Mouse (Mus musculus): ENCODE results near the gene Ccdc148. TPM values are rescaled to one million over a fixed set of nuclear protein-coding genes. Genes with fewer than 3 reads are reported as not detected.
A peak's percentile ranks its signal among the peaks of the same experiment; 100 is the strongest.

Ccdc148 gene
- polyA plus RNA-seq (2016; fragmentation: Nextera tagmentation; extraction: Ambion mirVana), result 0.89 and 1.4 TPM in 2 replicates

DNA sequence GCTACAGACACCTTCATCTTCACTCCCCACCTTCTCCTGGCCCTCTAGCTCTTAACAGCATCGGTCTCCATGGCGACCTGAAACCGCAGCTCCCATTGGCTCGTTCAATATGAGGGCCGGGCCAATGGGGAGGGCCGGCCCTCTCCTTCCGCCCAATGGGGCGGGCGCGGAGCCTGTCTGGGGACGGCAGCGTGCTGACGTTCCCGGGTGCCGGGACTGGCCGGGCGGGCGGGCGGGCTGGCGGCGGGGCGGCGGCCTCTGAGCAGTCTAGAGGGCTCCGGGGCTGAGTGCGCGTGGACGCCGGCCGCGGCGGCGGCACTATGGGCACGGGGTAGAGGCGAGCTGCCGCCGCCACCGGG lies at the start of gene Ccdc148, which contains the start of gene Pkp4:
Gene Ccdc148 (minus strand): TSS at position 79 of the 359 bp plus-strand sequence.
Gene Pkp4 (plus strand): TSS at position 246 of the 359 bp plus-strand sequence.
- peaks cover 28% of the 10 kb centered on the region for H3K4me1 ChIP-seq
- peak; percentile 95 for DNase-seq (ENCODE audit: low spot score)
- 0 out of 2 replicates have a peak, but pooled peaks cover under 1% of the 10 kb centered on the region for H3K36me3 ChIP-seq
- H3K4me3 ChIP-seq, result peak within 1 kb of the TSS; percentile 94
- WGBS, result 0% methylated on average over 24 of the region's 37 CpGs
- H3K9me3 ChIP-seq (replicated peaks), result no peaks in the 10 kb centered on the region
- H3K27me3 ChIP-seq (ENCODE audit: low read depth, poor library complexity, severe bottlenecking), result no peaks in the 10 kb centered on the region
- peak within 1 kb of the TSS; percentile 96 for H3K27ac ChIP-seq (replicated peaks)

DNA sequence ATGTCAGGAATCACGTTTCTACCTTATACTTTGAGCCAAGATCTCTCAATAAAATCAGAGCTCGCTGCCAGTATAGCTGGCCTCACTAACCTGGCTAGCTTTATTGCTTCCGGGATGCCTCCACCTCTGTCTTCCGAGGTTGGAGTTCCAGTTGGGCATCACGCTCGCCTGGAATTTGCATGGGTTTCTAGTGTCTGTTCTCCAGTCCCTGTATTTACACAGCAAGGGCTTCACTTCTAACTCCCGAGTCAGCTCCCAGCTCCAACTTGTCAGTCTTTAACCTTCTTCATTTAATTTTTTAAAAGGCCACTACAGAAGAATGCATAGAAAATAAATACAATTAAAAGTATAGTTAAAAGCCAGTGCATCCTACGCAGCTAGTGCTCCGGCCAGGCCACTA lies 47.8 kb upstream of the Ccdc148 start:
- H3K4me3 ChIP-seq, result no peak overlapping the region
- no peaks in the 10 kb centered on the region for H3K9me3 ChIP-seq (replicated peaks)
- H3K27ac ChIP-seq (replicated peaks), result no peak overlapping the region
- no peaks in the 10 kb centered on the region for H3K27me3 ChIP-seq (ENCODE audit: low read depth, poor library complexity, severe bottlenecking)
- 88% methylated on average over 9 of the region's 9 CpGs for WGBS
- DNase-seq (ENCODE audit: low spot score), result no peak
- H3K4me1 ChIP-seq, result peaks cover 13% of the 10 kb centered on the region
- H3K36me3 ChIP-seq, result no peaks in the 10 kb centered on the region

DNA sequence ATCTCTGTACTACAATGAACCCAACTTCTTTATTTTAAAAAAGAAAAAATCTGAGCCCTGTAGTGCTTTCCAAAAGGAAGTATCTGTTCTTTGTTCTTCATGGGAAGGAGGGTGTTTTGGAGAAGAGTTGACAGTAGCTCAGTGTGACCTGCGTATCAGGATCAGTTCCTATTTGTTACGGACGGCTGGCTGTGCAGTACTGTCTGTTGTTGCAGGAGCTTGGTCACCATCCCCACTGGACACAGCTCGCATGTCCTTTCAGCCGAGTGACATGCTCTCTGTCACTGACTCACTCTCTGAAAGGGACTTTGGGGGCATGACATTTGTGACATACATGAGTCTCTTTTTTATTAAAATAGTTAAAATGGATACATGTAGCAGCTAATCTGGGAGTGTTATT lies 47.2 kb upstream of the Ccdc148 start:
- DNase-seq (ENCODE audit: low spot score), result no peak
- no peaks in the 10 kb centered on the region for H3K36me3 ChIP-seq
- H3K27ac ChIP-seq (replicated peaks), result no peak overlapping the region
- H3K27me3 ChIP-seq (ENCODE audit: low read depth, poor library complexity, severe bottlenecking), result no peaks in the 10 kb centered on the region
- H3K9me3 ChIP-seq (replicated peaks), result no peaks in the 10 kb centered on the region
- H3K4me3 ChIP-seq, result no peak overlapping the region
- 56% methylated on average over 5 of the region's 5 CpGs for WGBS
- H3K4me1 ChIP-seq, result peaks cover 13% of the 10 kb centered on the region

DNA sequence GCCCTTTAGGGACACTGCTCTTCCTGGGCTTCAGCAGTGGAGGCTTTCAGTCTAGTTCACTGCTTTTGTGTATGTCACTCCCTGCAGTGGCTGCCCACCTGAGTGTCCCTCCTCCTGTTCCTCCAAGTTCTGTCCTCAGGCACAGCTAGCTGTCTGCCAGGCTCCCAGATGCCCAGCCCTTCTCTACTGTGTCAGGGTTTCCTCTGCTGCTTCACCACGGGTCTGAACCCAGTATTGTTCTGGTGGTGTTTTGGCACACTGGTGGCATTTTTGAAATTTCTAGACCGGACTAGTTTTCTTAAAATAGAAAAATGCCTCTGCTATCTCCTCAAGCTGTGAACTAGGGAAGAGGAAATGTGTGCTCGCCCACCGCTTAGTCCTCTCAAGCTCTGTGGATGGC lies 46.8 kb upstream of the Ccdc148 start:
- Histone ChIP-seq H3K27ac (replicated peaks) (0 out of 2 replicates have a peak overlapping the region, but pooled peaks have one; percentile 28), H3K36me3 (no peaks in the 10 kb centered on the region), H3K27me3 (ENCODE audit: low read depth, poor library complexity, severe bottlenecking) (no peaks in the 10 kb centered on the region), H3K4me3 (no peak overlapping the region), H3K4me1 (peaks cover 13% of the 10 kb centered on the region), H3K9me3 (replicated peaks) (no peaks in the 10 kb centered on the region)
- WGBS, result 74% methylated on average over 4 of the region's 4 CpGs
- no peak for DNase-seq (ENCODE audit: low spot score)

DNA sequence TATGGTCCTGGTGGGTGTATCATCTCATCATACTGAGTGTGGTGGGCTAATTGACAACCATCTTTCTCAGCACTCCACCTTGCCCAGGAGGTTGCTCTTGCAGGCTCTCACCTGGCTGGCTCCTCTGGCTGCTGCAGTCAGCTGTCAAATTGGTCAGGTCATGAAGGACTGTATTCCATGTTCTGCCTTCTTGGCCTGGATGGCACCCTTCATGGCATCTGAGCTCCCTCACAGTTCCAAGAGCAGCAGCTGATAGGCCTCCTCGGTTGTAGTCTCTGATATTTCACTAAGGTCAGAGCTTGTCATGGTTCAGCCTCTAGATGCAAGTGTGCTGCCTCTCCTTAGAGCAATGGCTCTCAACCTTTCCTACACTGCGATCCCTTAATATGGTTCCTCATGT lies 45.7 kb upstream of the Ccdc148 start:
- Histone ChIP-seq H3K4me1 (peaks cover 13% of the 10 kb centered on the region), H3K27ac (replicated peaks) (no peak overlapping the region), H3K9me3 (replicated peaks) (no peaks in the 10 kb centered on the region), H3K27me3 (ENCODE audit: low read depth, poor library complexity, severe bottlenecking) (no peaks in the 10 kb centered on the region), H3K36me3 (no peaks in the 10 kb centered on the region), H3K4me3 (no peak overlapping the region)
- DNase-seq (ENCODE audit: low spot score), result no peak
- 91% methylated on average over 2 of the region's 2 CpGs for WGBS

DNA sequence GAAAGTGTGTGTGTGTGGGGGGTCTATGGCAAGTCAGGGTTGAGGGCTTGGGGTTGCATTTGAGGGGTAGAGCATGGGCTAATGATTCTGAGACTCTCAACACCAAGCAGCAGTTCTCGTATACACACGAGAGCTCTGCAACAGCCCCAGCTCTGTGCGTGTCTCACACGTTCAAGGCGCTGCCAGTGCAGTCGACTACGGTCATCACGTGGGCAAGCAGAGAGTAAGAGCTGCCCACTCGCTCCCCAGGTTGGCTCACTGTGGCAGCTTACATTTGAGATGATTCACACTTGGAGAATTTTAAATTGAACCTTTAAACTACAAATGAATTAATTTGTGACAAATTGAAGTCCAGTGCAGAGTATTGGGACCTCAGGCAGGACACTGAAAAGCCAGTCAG lies 44.6 kb upstream of the Ccdc148 start:
- H3K9me3 ChIP-seq (replicated peaks), result no peaks in the 10 kb centered on the region
- H3K27ac ChIP-seq (replicated peaks), result no peak overlapping the region
- DNase-seq (ENCODE audit: low spot score), result no peak
- H3K27me3 ChIP-seq (ENCODE audit: low read depth, poor library complexity, severe bottlenecking), result no peaks in the 10 kb centered on the region
- no peaks in the 10 kb centered on the region for H3K36me3 ChIP-seq
- H3K4me3 ChIP-seq, result no peak overlapping the region
- peaks cover 13% of the 10 kb centered on the region for H3K4me1 ChIP-seq
- WGBS, result 90% methylated on average over 9 of the region's 9 CpGs

DNA sequence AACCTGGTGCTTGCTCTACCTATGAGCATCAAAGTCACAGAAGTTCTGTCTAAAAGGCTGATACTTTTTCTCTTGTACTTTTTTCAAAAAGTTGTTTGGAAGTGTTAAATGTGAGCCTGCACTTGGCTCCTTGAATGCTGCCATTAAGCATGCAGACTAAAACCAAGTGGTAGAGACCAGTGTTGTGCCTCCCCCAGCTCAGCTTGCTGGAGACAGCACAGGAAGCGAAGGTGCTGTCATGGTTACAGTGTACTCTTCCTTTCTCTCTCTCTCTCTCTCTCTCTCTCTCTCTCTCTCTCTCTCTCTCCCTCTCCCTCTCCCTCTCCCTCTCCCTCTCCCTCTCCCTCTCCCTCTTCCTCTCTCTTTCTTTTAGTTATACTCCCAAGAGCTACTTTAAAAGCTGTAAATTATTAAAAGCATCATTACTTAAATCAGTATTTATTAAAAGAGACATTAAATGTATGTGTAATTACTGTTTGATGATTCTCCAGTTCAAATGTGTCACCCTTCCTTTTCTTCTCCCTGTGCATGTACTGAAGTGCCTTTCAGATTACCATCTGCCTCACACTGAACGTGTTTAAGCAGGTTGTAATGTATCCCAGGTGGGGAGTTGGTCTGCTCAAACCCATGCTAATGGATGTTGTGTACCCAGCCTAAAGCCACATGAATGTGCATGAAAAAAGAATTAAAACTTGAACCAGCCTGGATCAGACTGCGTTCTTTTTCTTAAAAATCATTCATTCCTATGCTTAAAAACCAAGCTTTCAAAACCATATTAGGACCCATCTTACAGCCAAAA lies 43.3 kb upstream of the Ccdc148 start:
- DNase-seq (ENCODE audit: low spot score), result no peak
- H3K36me3 ChIP-seq, result no peaks in the 10 kb centered on the region
- no peaks in the 10 kb centered on the region for H3K27me3 ChIP-seq (ENCODE audit: low read depth, poor library complexity, severe bottlenecking)
- 89% methylated on average over 3 of the region's 3 CpGs for WGBS
- H3K27ac ChIP-seq (replicated peaks), result no peak overlapping the region
- no peaks in the 10 kb centered on the region for H3K9me3 ChIP-seq (replicated peaks)
- no peak overlapping the region for H3K4me3 ChIP-seq
- H3K4me1 ChIP-seq, result peaks cover 13% of the 10 kb centered on the region

DNA sequence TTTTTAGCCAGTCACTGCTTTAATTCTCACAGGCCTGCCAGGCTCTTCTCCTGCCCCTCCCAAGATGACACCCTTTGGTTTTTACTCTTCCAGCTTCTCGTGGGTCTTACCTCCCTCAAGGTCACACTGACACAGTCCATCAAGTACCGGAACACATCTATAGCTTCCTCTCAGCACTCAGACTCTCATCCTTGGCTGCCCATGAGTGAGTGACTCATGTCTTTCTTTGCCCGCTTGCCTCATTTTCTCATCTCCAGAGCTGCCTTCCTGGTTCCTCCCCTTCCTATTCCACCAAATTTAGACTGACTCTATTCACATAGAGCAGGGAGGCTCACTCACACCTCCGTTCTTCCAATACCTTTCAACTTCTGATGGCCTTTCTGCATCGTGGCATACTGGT lies 42.4 kb upstream of the Ccdc148 start:
- H3K36me3 ChIP-seq, result no peaks in the 10 kb centered on the region
- H3K9me3 ChIP-seq (replicated peaks), result no peaks in the 10 kb centered on the region
- WGBS, result 87% methylated on average over 5 of the region's 5 CpGs
- H3K27ac ChIP-seq (replicated peaks), result no peak overlapping the region
- DNase-seq (ENCODE audit: low spot score), result no peak
- H3K27me3 ChIP-seq (ENCODE audit: low read depth, poor library complexity, severe bottlenecking), result no peaks in the 10 kb centered on the region
- H3K4me3 ChIP-seq, result no peak overlapping the region
- H3K4me1 ChIP-seq, result peaks cover 12% of the 10 kb centered on the region

DNA sequence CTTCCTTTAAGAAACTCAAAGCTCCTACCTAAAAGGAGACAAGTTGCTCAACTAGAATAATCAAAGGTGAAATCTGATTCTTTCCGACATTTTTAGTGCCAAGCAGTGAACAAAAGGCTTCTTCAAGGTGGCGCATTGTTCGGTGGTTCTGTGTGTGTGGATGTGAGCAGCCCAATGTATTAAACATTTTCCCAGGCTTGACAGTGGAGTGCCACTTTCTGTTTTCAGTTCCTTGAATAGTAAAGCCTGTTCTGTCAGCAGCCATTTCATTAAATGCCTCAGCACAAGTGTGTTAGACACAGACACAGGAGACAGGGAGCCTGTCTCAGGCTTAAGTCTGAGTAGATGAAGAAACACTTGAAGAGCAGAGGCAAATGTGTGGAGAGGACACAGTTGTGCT lies 40.0 kb upstream of the Ccdc148 start:
- 91% methylated on average over 3 of the region's 3 CpGs for WGBS
- Histone ChIP-seq H3K36me3 (no peaks in the 10 kb centered on the region), H3K27me3 (ENCODE audit: low read depth, poor library complexity, severe bottlenecking) (no peaks in the 10 kb centered on the region), H3K27ac (replicated peaks) (no peak overlapping the region), H3K4me1 (no peaks in the 10 kb centered on the region), H3K4me3 (no peak overlapping the region), H3K9me3 (replicated peaks) (no peaks in the 10 kb centered on the region)
- no peak for DNase-seq (ENCODE audit: low spot score)

DNA sequence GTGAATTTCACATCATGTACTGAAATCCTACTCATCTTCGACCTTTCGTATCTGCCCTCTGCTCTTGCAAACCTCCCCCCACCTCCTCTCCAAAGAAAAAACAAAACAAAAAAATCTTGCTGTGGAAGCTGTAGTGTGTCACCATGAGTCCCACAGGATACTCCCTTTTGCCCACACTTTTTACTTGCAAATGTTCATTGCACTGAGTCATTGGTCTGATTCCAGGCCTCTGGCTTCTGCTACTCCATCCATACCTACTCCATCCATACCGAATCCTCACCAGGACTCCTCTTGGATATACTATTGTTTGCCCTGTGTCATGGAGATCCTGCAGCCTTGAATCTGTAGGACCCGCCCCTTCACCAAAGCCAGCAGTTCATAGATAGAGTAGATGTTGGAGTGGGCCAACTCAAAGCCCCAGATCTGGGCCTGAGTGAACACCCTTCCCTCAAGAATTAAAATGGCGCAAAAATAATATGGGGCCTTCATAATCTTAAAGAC lies 39.0 kb upstream of the Ccdc148 start:
- H3K27me3 ChIP-seq (ENCODE audit: low read depth, poor library complexity, severe bottlenecking), result no peaks in the 10 kb centered on the region
- H3K27ac ChIP-seq (replicated peaks), result no peak overlapping the region
- H3K36me3 ChIP-seq, result no peaks in the 10 kb centered on the region
- no peaks in the 10 kb centered on the region for H3K4me1 ChIP-seq
- 93% methylated on average over 5 of the region's 5 CpGs for WGBS
- no peak overlapping the region for H3K4me3 ChIP-seq
- DNase-seq (ENCODE audit: low spot score), result no peak
- H3K9me3 ChIP-seq (replicated peaks), result no peaks in the 10 kb centered on the region

DNA sequence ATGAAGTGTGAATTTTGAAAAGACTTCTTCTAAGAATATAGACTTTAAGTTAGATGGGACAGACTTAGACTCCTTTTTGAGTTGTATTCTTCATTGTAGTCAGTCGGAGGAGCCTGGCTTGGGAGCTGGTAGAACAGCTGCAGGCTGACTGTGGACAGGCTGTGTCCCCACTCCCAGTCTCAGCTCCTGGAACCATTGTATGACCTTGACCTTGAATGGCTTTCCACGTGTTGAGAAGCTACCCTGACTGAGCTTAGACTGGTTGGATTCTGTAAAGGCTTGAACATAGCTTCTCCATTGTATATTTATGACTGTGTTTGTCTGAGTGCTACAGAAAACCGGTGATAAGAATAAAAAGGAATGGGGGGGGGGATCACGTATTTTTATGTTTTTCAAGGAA lies 36.7 kb upstream of the Ccdc148 start:
- WGBS, result 92% methylated on average over 4 of the region's 4 CpGs
- no peaks in the 10 kb centered on the region for H3K36me3 ChIP-seq

DNA sequence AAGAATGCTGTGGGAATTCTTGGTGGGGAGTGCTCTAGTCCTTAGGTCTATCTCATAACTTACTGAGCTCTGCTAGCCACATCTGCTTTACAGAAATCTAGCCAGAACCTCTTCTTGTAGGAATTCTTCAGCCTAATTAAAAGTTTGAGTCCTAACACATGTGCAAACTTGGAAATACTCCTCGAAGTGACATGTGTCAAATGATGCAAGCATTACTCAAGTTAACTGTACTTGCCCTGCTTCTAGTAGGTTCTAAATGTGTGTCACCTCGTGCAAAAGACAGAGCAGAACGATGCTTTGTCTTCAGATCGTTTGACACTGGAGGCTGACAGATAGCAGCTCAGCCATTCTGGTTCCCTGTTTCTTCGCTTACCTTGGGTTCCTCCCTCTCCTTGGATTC lies 32.6 kb upstream of the Ccdc148 start:
- peaks cover 9% of the 10 kb centered on the region for H3K36me3 ChIP-seq
- H3K27ac ChIP-seq (replicated peaks), result no peak overlapping the region
- DNase-seq (ENCODE audit: low spot score), result no peak
- 92% methylated on average over 5 of the region's 5 CpGs for WGBS
- H3K4me3 ChIP-seq, result no peak overlapping the region
- H3K4me1 ChIP-seq, result no peaks in the 10 kb centered on the region
- H3K27me3 ChIP-seq (ENCODE audit: low read depth, poor library complexity, severe bottlenecking), result no peaks in the 10 kb centered on the region
- H3K9me3 ChIP-seq (replicated peaks), result no peaks in the 10 kb centered on the region

More for the DNA sequence above, 36.7 kb upstream of the Ccdc148 start:
- H3K4me3 ChIP-seq, result no peak overlapping the region
- no peaks in the 10 kb centered on the region for H3K27me3 ChIP-seq (ENCODE audit: low read depth, poor library complexity, severe bottlenecking)
- no peak overlapping the region for H3K27ac ChIP-seq (replicated peaks)
- no peaks in the 10 kb centered on the region for H3K9me3 ChIP-seq (replicated peaks)
- DNase-seq (ENCODE audit: low spot score), result no peak
- no peaks in the 10 kb centered on the region for H3K4me1 ChIP-seq

DNA sequence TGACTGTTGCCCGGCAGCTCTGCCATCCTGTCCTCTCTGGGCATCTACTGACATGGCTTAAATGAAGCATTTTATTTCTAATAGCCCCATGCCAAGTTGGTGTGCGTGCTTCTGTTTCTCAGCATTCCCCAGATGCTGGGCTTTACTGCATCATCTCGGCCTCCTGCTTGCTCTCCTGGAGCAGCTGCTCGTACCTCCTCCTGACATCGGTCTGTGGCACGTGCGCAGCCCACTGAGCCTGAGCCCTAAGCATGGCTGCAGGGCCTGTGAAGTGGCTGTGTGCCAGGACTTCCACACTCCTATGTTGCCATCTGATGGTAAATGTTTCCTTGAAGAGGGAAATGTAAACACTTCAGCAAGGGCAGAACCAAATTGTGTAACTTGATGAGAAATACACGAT lies 31.0 kb upstream of the Ccdc148 start:
- Histone ChIP-seq H3K36me3 (peaks cover 24% of the 10 kb centered on the region), H3K27ac (replicated peaks) (no peak overlapping the region), H3K9me3 (replicated peaks) (no peaks in the 10 kb centered on the region), H3K4me3 (no peak overlapping the region), H3K4me1 (no peaks in the 10 kb centered on the region), H3K27me3 (ENCODE audit: low read depth, poor library complexity, severe bottlenecking) (no peaks in the 10 kb centered on the region)
- WGBS, result 94% methylated on average over 8 of the region's 8 CpGs
- DNase-seq (ENCODE audit: low spot score), result no peak
